Mouse (Mus musculus): ENCODE data around the gene Mxi1.

Mxi1 gene

GRCm38 (mm10) chr19:53299829-53300181 is 10.5 kb upstream of the Mxi1 start:
- in situ Hi-C loops (cut with MboI, MseI): no loop called here

GRCm38 (mm10) chr19:53303382-53303781 is 6.9 kb upstream of the Mxi1 start:
- in situ Hi-C loops (cut with MboI, MseI): no loop called here

- in situ Hi-C loops (cut with MboI, MseI): no loop called here
Observed at GRCm38 (mm10) chr19:53305621-53306020, 4.7 kb upstream of the Mxi1 start.

- in situ Hi-C loops (cut with MboI, MseI): no loop called here
Observed at GRCm38 (mm10) chr19:53306706-53307105, 3.6 kb upstream of the Mxi1 start.

- in situ Hi-C loops (cut with MboI, MseI): no loop called here
Observed at GRCm38 (mm10) chr19:53307219-53307618, 3.1 kb upstream of the Mxi1 start.

GRCm38 (mm10) chr19:53309631-53310030 is 687 bp upstream of the Mxi1 start:
- in situ Hi-C loops (cut with MboI, MseI): no loop called here

- in situ Hi-C loops (cut with MboI, MseI): no loop called here
Observed at GRCm38 (mm10) chr19:53310771-53311523, 629 bp downstream of the Mxi1 start.

- in situ Hi-C loops (cut with MboI, MseI): no loop called here
Observed at GRCm38 (mm10) chr19:53311524-53312335, 1.4 kb downstream of the Mxi1 start.

GRCm38 (mm10) chr19:53312336-53312871 is 2.1 kb downstream of the Mxi1 start:
- in situ Hi-C loops (cut with MboI, MseI): no loop called here

GRCm38 (mm10) chr19:53312951-53313683 is 2.8 kb downstream of the Mxi1 start:
- in situ Hi-C loops (cut with MboI, MseI): no loop called here

- in situ Hi-C loops (cut with MboI, MseI): no loop called here
Observed at GRCm38 (mm10) chr19:53313684-53314443, 3.5 kb downstream of the Mxi1 start.

GRCm38 (mm10) chr19:53314530-53315208 is 4.4 kb downstream of the Mxi1 start:
- in situ Hi-C loops (cut with MboI, MseI): no loop called here

GRCm38 (mm10) chr19:53315209-53315654 is 4.9 kb downstream of the Mxi1 start:
- in situ Hi-C loops (cut with MboI, MseI): no loop called here

- in situ Hi-C loops (cut with MboI, MseI): no loop called here
Observed at GRCm38 (mm10) chr19:53316105-53316504, 5.8 kb downstream of the Mxi1 start.

- in situ Hi-C loops (cut with MboI, MseI): no loop called here
Observed at GRCm38 (mm10) chr19:53316963-53317362, 6.6 kb downstream of the Mxi1 start.

- in situ Hi-C loops (cut with MboI, MseI): no loop called here
Observed at GRCm38 (mm10) chr19:53318143-53319132, 8.1 kb downstream of the Mxi1 start.

- in situ Hi-C loops (cut with MboI, MseI): no loop called here
Observed at GRCm38 (mm10) chr19:53320264-53321110, 10.2 kb downstream of the Mxi1 start.

GRCm38 (mm10) chr19:53321273-53321672 is 11.0 kb downstream of the Mxi1 start:
- in situ Hi-C loops (cut with MboI, MseI): no loop called here

Data from T-helper 1 cell (primary cell).